ENCODE assay signal across 10 mouse cellular contexts in genomic region chr10:61662391-61662988, GRCm38 (mm10). TPM values are rescaled to one million over a fixed set of nuclear protein-coding genes. Genes with fewer than 3 reads are reported as not detected.
DNase-seq lines count a peak whose midpoint lies in the region; ATAC-seq and TF ChIP-seq lines count a peak whose summit lies in the region.
"Had no signal": no experiment of that assay in that cellular context is flagged by ENCODE, and none has a peak within 500 bp of the region (broad histone marks: within the 10 kb centered on the region; RNA-seq: fewer than 3 reads in every experiment).

No protein-coding gene starts in this region.

- no peak overlapping the region for H3K4me3 ChIP-seq in lung, embryonic 14.5 days (ENCODE audit: low read depth, low read length)
- H3K4me3 ChIP-seq in midbrain, embryonic 16.5 days (ENCODE audit: low read depth, low read length): no peak overlapping the region
- H3K4me3 ChIP-seq: heart, embryonic 15.5 days; stomach, embryonic 15.5 days had no signal

- peak; percentile 38 to 83 for DNase-seq in adrenal gland, adult (ENCODE audit: inconsistent age in 2 of 2, low spot score in 1 of 2)
- DNase-seq in adrenal gland, adult 8-10 months: no peak
- peak; percentile 59 for DNase-seq in lung, embryonic 14.5 days
- DNase-seq in lung, adult 18-20 months: no peak
- DNase-seq in brain, embryonic 14.5 days (ENCODE audit: low read depth): peak; percentile 93
- DNase-seq in spleen, postnatal 36 days (ENCODE audit: low spot score in 2 of 2): no peak
- no peak for DNase-seq in gastrocnemius, postnatal 25 days

- H3K9me3 ChIP-seq in lung, embryonic 14.5 days (ENCODE audit: low read depth, low read length): no peaks in the 10 kb centered on the region
- no peaks in the 10 kb centered on the region for H3K9me3 ChIP-seq in midbrain, embryonic 16.5 days (replicated peaks; ENCODE audit: control insufficient read depth, low read length, poor library complexity, severe bottlenecking)
- H3K9me3 ChIP-seq: heart, embryonic 15.5 days; stomach, embryonic 15.5 days had no signal

- 58% methylated on average over 10 of the region's 10 CpGs for WGBS in lung, embryonic 14.5 days
- WGBS in midbrain, embryonic 16.5 days: 35% methylated on average over 10 of the region's 10 CpGs

- H3K9ac ChIP-seq in lung, embryonic 14.5 days: no peak overlapping the region
- H3K9ac ChIP-seq in midbrain, embryonic 16.5 days (ENCODE audit: low read depth, low read length): no peak overlapping the region
- H3K9ac ChIP-seq: heart, embryonic 15.5 days; stomach, embryonic 15.5 days had no signal

- no peak overlapping the region for H3K27ac ChIP-seq in lung, embryonic 14.5 days (ENCODE audit: low read depth)
- peak overlapping the region; percentile 63 for H3K27ac ChIP-seq in midbrain, embryonic 16.5 days (ENCODE audit: low read length)
- H3K27ac ChIP-seq: heart, embryonic 15.5 days; stomach, embryonic 15.5 days had no signal

- no peaks in the 10 kb centered on the region for H3K4me1 ChIP-seq in lung, embryonic 14.5 days (ENCODE audit: insufficient read depth)
- peaks cover 9% of the 10 kb centered on the region for H3K4me1 ChIP-seq in midbrain, embryonic 16.5 days (ENCODE audit: control insufficient read depth, insufficient read depth, low read length)
- H3K4me1 ChIP-seq: heart, embryonic 15.5 days; stomach, embryonic 15.5 days had no signal

- H3K27me3 ChIP-seq in lung, embryonic 14.5 days (ENCODE audit: insufficient read depth, low read length): no peaks in the 10 kb centered on the region
- no peaks in the 10 kb centered on the region for H3K27me3 ChIP-seq in midbrain, embryonic 16.5 days (ENCODE audit: control insufficient read depth, insufficient read depth, low read depth, low read length)
- H3K27me3 ChIP-seq: heart, embryonic 15.5 days; stomach, embryonic 15.5 days had no signal

- TF ChIP-seq CTCF in lung, embryonic 14.5 days (IDR thresholded peaks at IDR 0.05; ENCODE audit: low read depth): no peak
- no peak for TF ChIP-seq CTCF in brain, embryonic 14.5 days (IDR thresholded peaks at IDR 0.05; ENCODE audit: borderline replicate concordance, extremely low read depth, insufficient read depth, insufficient read length)

- H3K4me2 ChIP-seq in lung, embryonic 14.5 days: no peak overlapping the region
- no peak overlapping the region for H3K4me2 ChIP-seq in midbrain, embryonic 16.5 days (ENCODE audit: low read length)
- H3K4me2 ChIP-seq: heart, embryonic 15.5 days; stomach, embryonic 15.5 days had no signal

- peaks cover 71% of the 10 kb centered on the region for H3K36me3 ChIP-seq in lung, embryonic 14.5 days (ENCODE audit: insufficient read depth)
- peaks cover 20% of the 10 kb centered on the region for H3K36me3 ChIP-seq in midbrain, embryonic 16.5 days (ENCODE audit: control insufficient read depth, insufficient read depth, low read length)

- ATAC-seq in lung, embryonic 14.5 days (ENCODE audit: insufficient read depth): no peak
- ATAC-seq in midbrain, embryonic 16.5 days: peak; percentile 81

- TF ChIP-seq POLR2A in brain, embryonic 14.5 days (IDR thresholded peaks at IDR 0.05; ENCODE audit: borderline replicate concordance, extremely low read depth, insufficient read depth, insufficient read length, poor library complexity, severe bottlenecking): no peak

RNA-seq across cellular contexts. Expression of gene Ppa1, which starts 14.1 kb away (rescaled TPM):
- total RNA-seq in adrenal gland, adult 8-10 months (2022): 100 to 1,000 TPM in 2 of 4 experiments, 10 to 100 TPM in 2; 70.0 to 114 (median 96.9) TPM
- 213 TPM in 2 replicates for polyA plus RNA-seq in lung, embryonic 14.5 days (2014; fragmentation: Nextera tagmentation; extraction: Ambion mirVana)
- polyA plus RNA-seq in brain, embryonic 14.5 days (2012; rRNA removed): 121 and 140 TPM in 2 replicates
- polyA plus RNA-seq in midbrain, embryonic 16.5 days (2015; fragmentation: Nextera tagmentation; extraction: Ambion mirVana): 214 and 221 TPM in 2 replicates
- 10 to 100 TPM; 46.7 to 51.8 TPM for total RNA-seq in gastrocnemius, postnatal 25 days (2021)

RNA-seq across cellular contexts. Expression of gene Sar1a, which starts 17.6 kb away (rescaled TPM):
- total RNA-seq in adrenal gland, adult 8-10 months (2022): 100 to 1,000 TPM; 192 to 224 (median 209) TPM
- 265 and 272 TPM in 2 replicates for polyA plus RNA-seq in lung, embryonic 14.5 days (2014; fragmentation: Nextera tagmentation; extraction: Ambion mirVana)
- 126 and 128 TPM in 2 replicates for polyA plus RNA-seq in brain, embryonic 14.5 days (2012; rRNA removed)
- 197 and 202 TPM in 2 replicates for polyA plus RNA-seq in midbrain, embryonic 16.5 days (2015; fragmentation: Nextera tagmentation; extraction: Ambion mirVana)
- total RNA-seq in gastrocnemius, postnatal 25 days (2021): 100 to 1,000 TPM in 1 of 2 experiments, 10 to 100 TPM in 1; 99.2 to 113 TPM

RNA-seq across cellular contexts. Expression of gene Tysnd1, which starts 32.8 kb away (rescaled TPM):
- total RNA-seq in adrenal gland, adult 8-10 months (2022): 100 to 1,000 TPM in 2 of 4 experiments, 10 to 100 TPM in 2; 58.1 to 133 (median 96.3) TPM
- polyA plus RNA-seq in lung, embryonic 14.5 days (2014; fragmentation: Nextera tagmentation; extraction: Ambion mirVana): 37.2 and 41.4 TPM in 2 replicates
- 42.7 and 49.4 TPM in 2 replicates for polyA plus RNA-seq in brain, embryonic 14.5 days (2012; rRNA removed)
- polyA plus RNA-seq in midbrain, embryonic 16.5 days (2015; fragmentation: Nextera tagmentation; extraction: Ambion mirVana): 21.4 and 21.9 TPM in 2 replicates
- 10 to 100 TPM; 10.6 to 12.9 TPM for total RNA-seq in gastrocnemius, postnatal 25 days (2021)

RNA-seq across cellular contexts. Expression of gene Aifm2, which starts 52.6 kb away (rescaled TPM):
- 100 to 1,000 TPM; 185 to 376 (median 281) TPM for total RNA-seq in adrenal gland, adult 8-10 months (2022)
- polyA plus RNA-seq in lung, embryonic 14.5 days (2014; fragmentation: Nextera tagmentation; extraction: Ambion mirVana): 11.5 and 12.1 TPM in 2 replicates
- polyA plus RNA-seq in brain, embryonic 14.5 days (2012; rRNA removed): 5.4 and 7.9 TPM in 2 replicates
- 13.2 and 13.9 TPM in 2 replicates for polyA plus RNA-seq in midbrain, embryonic 16.5 days (2015; fragmentation: Nextera tagmentation; extraction: Ambion mirVana)
- 10 to 100 TPM; 13.5 to 19.4 TPM for total RNA-seq in gastrocnemius, postnatal 25 days (2021)

Comparison
In these comparisons a context has a peak if more than half of its experiments do, and no peak if none do; other contexts are left out.
1. DNase-seq: peak in adrenal gland, adult (2 of 2), lung, embryonic 14.5 days (single experiment) and brain, embryonic 14.5 days (single experiment); none in adrenal gland, adult 8-10 months (single experiment), lung, adult 18-20 months (0 of 2), spleen, postnatal 36 days (0 of 2) and gastrocnemius, postnatal 25 days (single experiment).